Mouse (Mus musculus) liver, embryonic 11.5 days (tissue): ENCODE data around the gene Dlg1. TPM values are rescaled to one million over a fixed set of nuclear protein-coding genes. Genes with fewer than 3 reads are reported as not detected.

Experiments used
- ATAC-seq: fragments of 200-750 bp; cut with Nextera tagmentation; replicated peaks from 2 replicates; pipeline ENCODE4 v1.8.0; 2017; ENCODE audit warnings: moderate number of reproducible peaks, mild to moderate bottlenecking, moderate TSS enrichment, moderate library complexity; ENCODE audit not compliant: low FRiP score
- DNase-seq: peaks from one replicate; pipeline ENCODE4 v3.0.0-alpha.2; 2017; ENCODE audit warnings: low spot score
- H3K27ac ChIP-seq: fragments of 300-500 bp; sonication (generic); 2 replicates; pipeline ENCODE4 v1.5.1; 2014; ENCODE audit warnings: mild to moderate bottlenecking, low read depth, low read length, control low read depth
- H3K27me3 ChIP-seq: fragments of 300-500 bp; sonication (generic); replicated peaks from 2 replicates; pipeline ENCODE4 v1.6.1; 2014; ENCODE audit warnings: low read length, mixed read lengths; ENCODE audit not compliant: control insufficient read depth, insufficient read depth
- H3K36me3 ChIP-seq: fragments of 300-500 bp; sonication (generic); 2 replicates; pipeline ENCODE4 v1.6.1; 2014; ENCODE audit warnings: mild to moderate bottlenecking, low read length, moderate library complexity, mixed read lengths; ENCODE audit not compliant: control insufficient read depth, insufficient read depth
- H3K4me1 ChIP-seq: fragments of 300-500 bp; sonication (generic); replicated peaks from 2 replicates; pipeline ENCODE4 v1.6.1; 2014; ENCODE audit warnings: low read length, mixed read lengths; ENCODE audit not compliant: control insufficient read depth, insufficient read depth
- H3K4me2 ChIP-seq: fragments of 300-500 bp; sonication (generic); 2 replicates; pipeline ENCODE4 v1.6.1; 2014; ENCODE audit warnings: mild to moderate bottlenecking, control low read depth, moderate library complexity
- H3K4me3 ChIP-seq: fragments of 300-500 bp; sonication (generic); 2 replicates; pipeline ENCODE4 v1.5.1; 2014; ENCODE audit warnings: low read depth, low read length, control low read depth
- H3K9ac ChIP-seq: fragments of 300-500 bp; sonication (generic); 2 replicates; pipeline ENCODE4 v1.6.1; 2014; ENCODE audit warnings: low read depth, low read length, control low read depth
- H3K9me3 ChIP-seq: fragments of 300-500 bp; sonication (generic); 2 replicates; pipeline ENCODE4 v1.6.1; 2016; ENCODE audit warnings: low read length, inconsistent platforms, mixed read lengths; ENCODE audit not compliant: control insufficient read depth
- WGBS: fragments of 180-500 bp; shearing (Covaris S2); extraction: QIAGEN DNeasy Blood & Tissue Kit; methylation state at CpG from one replicate; pipeline ENCODE4 v1.1.7; 2014; 5-methylcytosine and 5-hydroxymethylcytosine counted together
- polyA plus RNA-seq: library from polyadenylated mRNA; unstranded; fragments of >200 nt; fragmentation: Nextera tagmentation; extraction: Ambion mirVana; gene quantifications from 2 replicates; pipeline ENCODE4 v1.2.1, GENCODE M21; 2014

Dlg1 gene
- polyA plus RNA-seq, 1 experiment from 2014 or later, result 25.3 TPM

DNA sequence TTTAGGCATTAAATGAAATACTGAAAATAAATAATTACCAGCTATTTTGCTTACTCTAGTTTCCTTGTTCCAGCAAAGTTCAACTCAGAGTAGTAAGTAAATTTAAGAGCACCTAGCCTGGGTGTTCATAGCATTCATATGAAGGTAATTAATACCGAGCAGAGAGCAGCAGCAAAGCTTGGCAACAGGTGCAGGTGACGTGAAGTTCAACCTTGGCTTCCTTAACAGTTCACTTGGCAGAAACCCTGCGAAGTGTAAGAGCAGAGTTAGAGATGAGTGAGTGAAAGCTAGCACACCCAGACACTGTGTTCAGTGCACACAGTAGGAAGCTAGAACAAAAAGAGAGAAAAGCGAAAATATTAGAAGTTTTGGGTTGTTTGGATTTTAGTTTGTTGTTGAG lies 167.5 kb downstream of the Dlg1 start:
- ATAC-seq (no peak), DNase-seq (no peak)
- 87% methylated on average over 4 of the region's 4 CpGs for WGBS
- no peaks in the 10 kb centered on the region; the same call in 1 of the 2 replicates for H3K36me3 ChIP-seq
- no peak overlapping the region for H3K4me2 ChIP-seq
- H3K27me3 ChIP-seq, result no peaks in the 10 kb centered on the region
- H3K9me3 ChIP-seq, result no peaks in the 10 kb centered on the region
- H3K4me1 ChIP-seq, result no peaks in the 10 kb centered on the region
- H3K27ac ChIP-seq, result no peak overlapping the region
- no peak overlapping the region for H3K4me3 ChIP-seq
- no peak overlapping the region for H3K9ac ChIP-seq

DNA sequence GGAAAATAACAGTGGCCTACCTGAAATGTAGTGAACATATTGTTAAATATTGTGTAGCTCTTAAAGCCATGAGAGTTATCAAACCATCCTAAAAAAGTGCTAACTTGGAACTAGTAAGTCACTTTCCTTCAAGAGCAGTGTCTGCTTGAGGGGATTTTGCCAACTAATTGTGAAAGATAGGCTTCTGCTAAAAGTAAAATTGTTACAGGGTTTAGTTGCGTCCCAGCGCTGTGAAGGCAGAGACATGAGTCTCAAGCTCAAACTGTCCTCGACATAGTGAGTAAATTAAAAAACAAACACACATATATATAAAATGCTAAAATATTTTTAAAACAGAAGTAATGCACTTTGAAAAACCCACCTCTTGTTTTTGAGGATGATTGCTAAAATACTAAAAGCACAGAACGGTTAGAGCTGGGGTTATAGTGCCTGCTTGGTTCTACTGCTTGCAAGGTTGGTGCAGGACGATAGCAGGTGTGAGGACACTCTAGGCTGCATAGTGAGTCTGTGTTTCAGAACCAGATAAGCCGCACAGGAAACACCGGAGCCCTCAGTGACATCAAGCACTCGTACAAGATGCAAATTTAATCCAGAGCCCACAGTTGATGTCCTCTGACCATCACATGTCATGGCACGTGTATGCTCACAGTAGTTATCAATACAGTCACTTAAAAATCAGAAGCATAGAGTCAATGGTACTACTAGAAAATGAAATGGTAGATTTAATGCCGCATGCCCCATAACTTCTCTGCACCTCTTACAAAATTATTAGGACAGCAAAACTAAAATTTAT lies 169.6 kb downstream of the Dlg1 start:
- no peaks in the 10 kb centered on the region for H3K27me3 ChIP-seq
- no peaks in the 10 kb centered on the region for H3K9me3 ChIP-seq
- no peak overlapping the region for H3K4me2 ChIP-seq
- DNase-seq, result no peak
- no peaks in the 10 kb centered on the region for H3K4me1 ChIP-seq
- H3K36me3 ChIP-seq, result peaks cover 3% of the 10 kb centered on the region; the same call in 1 of the 2 replicates
- no peak overlapping the region for H3K4me3 ChIP-seq
- 78% methylated on average over 10 of the region's 10 CpGs for WGBS
- no peak overlapping the region for H3K9ac ChIP-seq
- H3K27ac ChIP-seq, result no peak overlapping the region
- no peak for ATAC-seq

DNA sequence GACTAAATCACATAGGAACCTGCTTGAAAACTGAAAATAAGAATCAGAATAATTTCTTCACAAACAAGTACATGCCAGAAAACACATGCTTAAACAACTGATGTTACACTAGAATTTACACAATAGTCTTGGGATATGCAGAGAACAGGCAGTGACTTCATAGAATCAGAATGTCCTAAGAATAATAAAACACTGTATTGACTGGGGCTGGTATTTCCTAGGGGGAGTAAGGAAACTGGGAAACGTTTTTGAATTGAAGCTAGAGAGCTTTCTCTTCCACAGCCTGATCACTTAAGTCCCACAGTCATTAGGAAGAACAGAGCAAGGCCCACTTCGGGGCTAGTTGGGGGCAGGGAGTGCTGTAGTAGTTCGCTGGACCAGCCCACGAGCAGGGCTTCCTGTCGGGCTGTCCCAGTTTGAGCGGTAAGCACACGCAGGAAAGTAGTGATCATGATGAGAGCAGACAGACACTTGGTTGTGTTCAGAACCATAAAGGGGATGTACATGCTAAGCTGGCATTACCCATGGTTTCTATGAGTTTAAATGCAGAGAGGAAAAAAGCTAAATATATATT lies 170.9 kb downstream of the Dlg1 start:
- Histone ChIP-seq H3K4me1 (no peaks in the 10 kb centered on the region), H3K27me3 (no peaks in the 10 kb centered on the region), H3K4me2 (no peak overlapping the region), H3K9ac (no peak overlapping the region), H3K4me3 (no peak overlapping the region), H3K9me3 (no peaks in the 10 kb centered on the region), H3K36me3 (peaks cover 9% of the 10 kb centered on the region), H3K27ac (no peak overlapping the region)
- no peak for ATAC-seq
- 52% methylated on average over 7 of the region's 7 CpGs for WGBS
- no peak for DNase-seq

DNA sequence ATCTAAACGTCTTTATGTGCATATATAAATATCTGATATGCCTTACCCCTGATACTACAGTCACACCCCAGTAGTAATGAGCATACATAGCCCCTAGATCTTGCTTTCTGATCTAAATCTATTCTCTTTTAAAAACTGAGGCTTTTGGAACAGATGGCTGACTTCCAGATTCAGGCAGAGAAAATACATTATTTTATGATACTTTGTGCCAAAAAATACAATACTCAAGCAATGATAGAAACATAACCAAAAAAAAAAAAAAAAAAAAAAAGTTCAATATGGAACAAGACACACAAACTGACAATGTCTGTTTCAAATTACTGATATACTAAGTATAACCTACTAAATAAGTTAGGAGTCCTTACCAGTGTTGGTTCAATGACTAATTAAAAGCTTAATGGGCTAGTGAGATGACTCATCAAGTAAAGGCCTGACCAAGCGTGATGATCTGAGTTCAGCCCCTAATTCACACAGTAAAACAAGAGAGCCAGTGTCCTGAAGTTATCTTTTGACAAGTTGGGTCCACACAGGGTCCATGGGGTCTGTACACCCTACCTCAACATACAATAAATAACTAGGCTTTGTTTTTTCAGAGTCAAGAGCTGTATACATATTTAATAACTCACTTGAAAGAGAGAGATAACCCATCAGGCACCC lies 171.5 kb downstream of the Dlg1 start:
- WGBS, result 79% methylated on average over 2 of the region's 2 CpGs
- no peak for DNase-seq
- Histone ChIP-seq H3K36me3 (peaks cover 9% of the 10 kb centered on the region), H3K4me2 (no peak overlapping the region), H3K9me3 (no peaks in the 10 kb centered on the region), H3K9ac (no peak overlapping the region), H3K4me1 (no peaks in the 10 kb centered on the region), H3K27me3 (no peaks in the 10 kb centered on the region), H3K4me3 (no peak overlapping the region), H3K27ac (no peak overlapping the region)
- no peak for ATAC-seq

DNA sequence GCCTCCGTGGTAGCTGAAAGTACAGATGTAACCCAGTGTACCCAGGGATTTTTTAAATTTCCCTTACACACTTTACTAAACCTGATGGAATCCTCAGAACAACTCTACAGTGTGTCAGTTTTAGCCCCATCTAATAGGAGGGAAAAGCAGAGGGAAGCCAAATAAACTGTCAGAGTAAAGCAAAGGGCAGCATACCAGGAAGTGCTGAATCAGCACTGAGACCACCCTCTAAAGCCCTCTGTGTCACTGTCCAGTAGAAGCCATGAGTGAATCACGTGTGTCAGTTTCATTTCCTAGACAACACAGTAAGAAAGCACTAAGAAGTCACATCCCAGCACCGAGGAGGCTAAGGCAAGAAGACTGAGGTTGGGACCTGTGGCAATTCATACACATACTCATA lies 174.1 kb downstream of the Dlg1 start:
- Histone ChIP-seq H3K9ac (no peak overlapping the region), H3K4me3 (no peak overlapping the region), H3K36me3 (peaks cover 9% of the 10 kb centered on the region), H3K27me3 (no peaks in the 10 kb centered on the region), H3K9me3 (no peaks in the 10 kb centered on the region), H3K4me1 (no peaks in the 10 kb centered on the region), H3K27ac (no peak overlapping the region), H3K4me2 (no peak overlapping the region)
- 90% methylated on average over 3 of the region's 3 CpGs for WGBS
- DNase-seq (no peak), ATAC-seq (no peak)

DNA sequence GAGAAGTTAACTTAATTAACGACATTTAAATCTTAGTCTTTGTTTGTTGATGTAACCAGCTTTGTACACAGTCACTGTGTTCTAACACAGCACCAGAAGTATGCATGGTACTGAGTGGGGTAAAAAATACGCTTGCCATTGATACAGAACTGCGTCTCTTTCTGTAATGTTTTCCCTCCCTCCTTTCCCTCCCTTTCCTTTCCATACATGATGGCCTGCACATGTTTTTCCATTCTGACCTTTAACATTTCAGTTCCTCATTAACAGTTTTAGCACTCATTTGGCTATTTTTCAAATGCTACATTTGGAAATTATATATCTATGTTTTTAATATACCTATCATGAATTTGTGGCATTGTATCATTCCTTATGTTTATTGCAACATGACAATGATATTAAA lies 181.0 kb downstream of the Dlg1 start:
- Histone ChIP-seq H3K27ac (no peak overlapping the region), H3K9ac (no peak overlapping the region), H3K36me3 (0 out of 2 replicates have a peak, but pooled peaks cover 6% of the 10 kb centered on the region), H3K4me1 (no peaks in the 10 kb centered on the region), H3K9me3 (no peaks in the 10 kb centered on the region), H3K4me3 (no peak overlapping the region), H3K4me2 (no peak overlapping the region), H3K27me3 (no peaks in the 10 kb centered on the region)
- DNase-seq, result no peak
- no peak for ATAC-seq
- WGBS, result 86% methylated on average over 3 of the region's 3 CpGs

DNA sequence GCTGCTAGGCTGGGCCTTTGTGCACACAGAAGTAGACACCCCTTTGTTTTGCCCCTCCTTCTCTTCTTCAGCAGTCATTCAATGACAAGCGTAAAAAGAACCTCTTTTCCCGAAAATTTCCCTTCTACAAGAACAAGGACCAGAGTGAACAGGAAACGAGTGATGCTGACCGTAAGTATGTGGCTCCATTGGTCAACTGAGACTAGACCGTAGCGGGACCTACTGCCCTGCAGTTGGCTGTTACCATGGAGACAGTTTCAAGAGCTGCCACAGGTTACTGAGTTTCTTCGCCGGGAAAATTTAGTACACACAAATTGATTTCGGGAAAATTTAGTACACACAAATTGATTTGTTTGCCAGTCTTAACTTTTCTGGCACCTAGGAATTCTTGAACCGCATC lies 183.5 kb downstream of the Dlg1 start:
- WGBS, result 91% methylated on average over 10 of the region's 10 CpGs
- no peak overlapping the region for H3K4me2 ChIP-seq
- ATAC-seq (no peak), DNase-seq (no peak)
- no peaks in the 10 kb centered on the region for H3K4me1 ChIP-seq
- H3K9ac ChIP-seq, result no peak overlapping the region
- 0 out of 2 replicates have a peak, but pooled peaks cover 8% of the 10 kb centered on the region for H3K36me3 ChIP-seq
- no peak overlapping the region for H3K4me3 ChIP-seq
- H3K27me3 ChIP-seq, result no peaks in the 10 kb centered on the region
- H3K9me3 ChIP-seq, result no peaks in the 10 kb centered on the region
- H3K27ac ChIP-seq, result no peak overlapping the region

DNA sequence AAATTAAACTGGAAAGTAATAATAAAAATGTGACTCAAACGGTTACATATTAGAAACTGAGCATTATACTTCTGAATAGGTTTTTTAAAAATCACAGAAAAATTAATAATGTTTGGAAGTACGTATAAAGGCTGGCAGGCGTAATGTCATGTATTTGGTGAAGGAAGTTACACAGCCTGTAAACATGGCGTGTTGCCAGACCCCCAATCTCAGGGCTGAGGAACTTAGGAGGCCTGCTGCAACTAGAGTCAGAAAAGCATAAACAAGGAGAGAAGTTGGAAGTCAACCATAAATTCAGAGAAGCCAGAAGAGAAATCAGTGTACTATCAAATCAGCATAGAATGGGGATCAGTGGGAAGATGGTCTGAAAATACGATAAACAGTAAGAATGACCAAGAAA lies 200.7 kb downstream of the Dlg1 start:
- no peak overlapping the region for H3K4me2 ChIP-seq
- H3K9ac ChIP-seq, result no peak overlapping the region
- no peak overlapping the region for H3K27ac ChIP-seq
- no peaks in the 10 kb centered on the region for H3K27me3 ChIP-seq
- H3K4me1 ChIP-seq, result no peaks in the 10 kb centered on the region
- 89% methylated on average over 5 of the region's 5 CpGs for WGBS
- ATAC-seq, result no peak
- H3K4me3 ChIP-seq, result no peak overlapping the region
- peaks cover 20% of the 10 kb centered on the region for H3K36me3 ChIP-seq
- no peak for DNase-seq
- H3K9me3 ChIP-seq, result no peaks in the 10 kb centered on the region
